Comparison of ENCODE assay signal across 8 mouse cellular contexts in the genomic region with DNA sequence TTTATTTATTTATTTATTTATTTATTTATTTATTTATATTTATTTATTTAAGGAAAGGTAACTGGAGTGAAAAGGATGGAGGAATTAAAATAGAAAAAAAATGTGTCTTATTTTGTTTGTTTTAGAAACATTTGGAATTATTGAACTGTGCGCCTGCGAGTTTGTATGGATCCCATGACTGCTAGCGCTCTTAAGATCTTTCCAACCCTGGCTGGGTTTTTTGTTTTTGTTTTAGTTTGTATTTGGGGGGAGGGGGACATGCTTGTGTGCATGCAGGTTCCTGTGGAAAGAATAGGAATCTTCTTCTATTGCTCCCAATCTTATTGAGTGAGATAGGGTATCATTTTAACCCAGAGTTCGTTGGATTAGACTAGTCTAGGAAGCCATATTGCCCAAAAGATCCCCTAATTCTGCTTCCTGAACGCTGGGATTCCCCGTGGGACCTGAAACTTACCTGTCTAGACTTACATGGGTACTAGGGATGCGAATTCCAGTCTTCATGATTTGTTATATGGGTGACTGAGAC. TPM values are rescaled to one million over a fixed set of nuclear protein-coding genes. Genes with fewer than 3 reads are reported as not detected.
DNase-seq lines count a peak whose midpoint lies in the region; ATAC-seq and TF ChIP-seq lines count a peak whose summit lies in the region.

No protein-coding gene starts in this region.

- H3K4me1 ChIP-seq in ES-Bruce4 (ENCODE audit: control insufficient read depth, insufficient read depth, low read length), result no peaks in the 10 kb centered on the region
- H3K4me1 ChIP-seq in forebrain, postnatal 0 days (ENCODE audit: insufficient read depth), result peaks cover 5% of the 10 kb centered on the region; the same call in 1 of the 2 replicates
- peaks cover 11 to 12% of the 10 kb centered on the region in 2 experiments for H3K4me1 ChIP-seq in liver, embryonic 14.5 days (replicated peaks; ENCODE audit: control insufficient read depth in 2 of 2, insufficient read depth in 2 of 2, low read length in 1 of 2)

- peaks cover 10% of the 10 kb centered on the region for H3K36me3 ChIP-seq in ES-Bruce4 (ENCODE audit: control insufficient read depth, insufficient read depth, low read length, poor library complexity, severe bottlenecking)
- H3K36me3 ChIP-seq in forebrain, postnatal 0 days (ENCODE audit: insufficient read depth), result peaks cover 22% of the 10 kb centered on the region
- peaks cover 4% of the 10 kb centered on the region for H3K36me3 ChIP-seq in liver, embryonic 14.5 days (replicated peaks; ENCODE audit: control insufficient read depth, insufficient read depth, low read depth)

- 24% methylated on average over 7 of the region's 7 CpGs for WGBS in forebrain, postnatal 0 days
- 29% methylated on average over 7 of the region's 7 CpGs for WGBS in liver, embryonic 14.5 days (ENCODE audit: insufficient replicate concordance)

- peak overlapping the region; percentile 77 for H3K27ac ChIP-seq in ES-Bruce4 (ENCODE audit: insufficient read depth, low read length)
- H3K27ac ChIP-seq in forebrain, postnatal 0 days (ENCODE audit: low read depth, low read length), result no peak overlapping the region; the same call in 1 of the 2 replicates
- H3K27ac ChIP-seq in liver, embryonic 14.5 days, result peak overlapping the region; percentile 11; the same call in 1 of the 2 replicates

- peak; percentile 32 for DNase-seq in cerebellum, adult 9-10 months
- DNase-seq in cerebellum, adult 11 months, result no peak
- no peak for DNase-seq in forebrain, postnatal 0 days
- DNase-seq in liver, embryonic 14.5 days (ENCODE audit: low read depth in 3 of 3, low spot score in 3 of 3), result no peak
- no peak for DNase-seq in spleen, postnatal 36 days (ENCODE audit: low spot score in 2 of 2)
- no peak for DNase-seq in retina, postnatal 1 day
- DNase-seq in frontal cortex, postnatal 36 days (ENCODE audit: low spot score in 2 of 2), result no peak

- TF ChIP-seq POLR2A in ES-Bruce4 (IDR thresholded peaks at IDR 0.05; ENCODE audit: insufficient read depth, low read length), result no peak

- H3K9ac ChIP-seq in ES-Bruce4 (ENCODE audit: low read depth, poor library complexity, severe bottlenecking), result peak overlapping the region; percentile 88
- H3K9ac ChIP-seq in forebrain, postnatal 0 days, result peak overlapping the region; percentile 25
- H3K9ac ChIP-seq in liver, embryonic 14.5 days (replicated peaks), result peak overlapping the region; percentile 64

- no peak for ATAC-seq in forebrain, postnatal 0 days
- ATAC-seq in liver, embryonic 14.5 days (ENCODE audit: insufficient read depth), result peak; percentile 43; the same call in 1 of the 2 replicates

- peak overlapping the region; percentile 53 for H3K4me3 ChIP-seq in ES-Bruce4 (ENCODE audit: low read depth, low read length)
- H3K4me3 ChIP-seq in forebrain, postnatal 0 days (ENCODE audit: low read depth, low read length), result peak overlapping the region; percentile 85
- H3K4me3 ChIP-seq in liver, embryonic 14.5 days (ENCODE audit: insufficient read depth in 1 of 2, low read depth in 2 of 2, low read length in 2 of 2), result peak overlapping the region; percentile 53 to 86

- TF ChIP-seq CTCF in ES-Bruce4 (IDR thresholded peaks at IDR 0.05; ENCODE audit: low read depth, low read length), result no peak
- TF ChIP-seq CTCF in forebrain, postnatal 0 days (IDR thresholded peaks at IDR 0.05; ENCODE audit: low read depth), result no peak
- TF ChIP-seq CTCF in liver, embryonic 14.5 days (IDR thresholded peaks at IDR 0.05; ENCODE audit: low read depth), result no peak

- H3K9me3 ChIP-seq in ES-Bruce4 (replicated peaks; ENCODE audit: control insufficient read depth, insufficient read depth, low read length, poor library complexity, severe bottlenecking), result no peaks in the 10 kb centered on the region
- H3K9me3 ChIP-seq in forebrain, postnatal 0 days (ENCODE audit: low read length), result no peaks in the 10 kb centered on the region
- H3K9me3 ChIP-seq in liver, embryonic 14.5 days (ENCODE audit: control insufficient read depth, low read length), result no peaks in the 10 kb centered on the region

- peak overlapping the region; percentile 67 for H3K4me2 ChIP-seq in forebrain, postnatal 0 days (ENCODE audit: low read depth)
- H3K4me2 ChIP-seq in liver, embryonic 14.5 days (ENCODE audit: low read depth), result peak overlapping the region; percentile 73

- no peaks in the 10 kb centered on the region for H3K27me3 ChIP-seq in ES-Bruce4 (ENCODE audit: control insufficient read depth, insufficient read depth, low read length, poor library complexity, severe bottlenecking)
- H3K27me3 ChIP-seq in forebrain, postnatal 0 days (ENCODE audit: insufficient read depth, low read length), result no peaks in the 10 kb centered on the region
- no peaks in the 10 kb centered on the region for H3K27me3 ChIP-seq in liver, embryonic 14.5 days (ENCODE audit: control insufficient read depth, insufficient read depth, low read length)

- no peak for TF ChIP-seq EP300 in ES-Bruce4 (IDR thresholded peaks at IDR 0.05; ENCODE audit: insufficient read depth, low read depth, low read length)
- TF ChIP-seq EP300 in liver, embryonic 14.5 days (IDR thresholded peaks at IDR 0.05; ENCODE audit: low read depth), result no peak

RNA-seq across cellular contexts. Expression of a gene that starts 0.3 kb away (rescaled TPM):
- 34.7 and 39.2 TPM in 2 replicates for polyA plus RNA-seq in ES-Bruce4 (2011; ENCODE audit: insufficient read depth, insufficient read length, low read depth, missing spikeins)
- 28.9 and 33.9 TPM in 2 replicates for total RNA-seq in forebrain, postnatal 0 days (2014; rRNA removed)
- 27.2 and 29.6 TPM in 2 replicates for polyA plus RNA-seq in forebrain, postnatal 0 days (2015; fragmentation: Nextera tagmentation; extraction: Ambion mirVana)
- 4.6 and 8.8 TPM in 2 replicates for polyA plus RNA-seq in liver, embryonic 14.5 days (2012; rRNA removed)
- 12.9 and 18.0 TPM in 2 replicates for polyA plus RNA-seq in liver, embryonic 14.5 days (2014; fragmentation: Nextera tagmentation; extraction: Ambion mirVana)

RNA-seq across cellular contexts. Expression of a gene that starts 10.2 kb away (rescaled TPM):
- 81.3 and 86.7 TPM in 2 replicates for polyA plus RNA-seq in ES-Bruce4 (2011; ENCODE audit: insufficient read depth, insufficient read length, low read depth, missing spikeins)
- total RNA-seq in forebrain, postnatal 0 days (2014; rRNA removed), result 65.5 and 74.3 TPM in 2 replicates
- polyA plus RNA-seq in forebrain, postnatal 0 days (2015; fragmentation: Nextera tagmentation; extraction: Ambion mirVana), result 205 and 223 TPM in 2 replicates
- 18.4 and 28.1 TPM in 2 replicates for polyA plus RNA-seq in liver, embryonic 14.5 days (2012; rRNA removed)
- polyA plus RNA-seq in liver, embryonic 14.5 days (2014; fragmentation: Nextera tagmentation; extraction: Ambion mirVana), result 44.5 and 45.0 TPM in 2 replicates

RNA-seq across cellular contexts. Expression of a gene that starts 28.7 kb away (rescaled TPM):
- 56.0 and 70.0 TPM in 2 replicates for polyA plus RNA-seq in ES-Bruce4 (2011; ENCODE audit: insufficient read depth, insufficient read length, low read depth, missing spikeins)
- total RNA-seq in forebrain, postnatal 0 days (2014; rRNA removed), result 58.9 and 72.8 TPM in 2 replicates
- polyA plus RNA-seq in forebrain, postnatal 0 days (2015; fragmentation: Nextera tagmentation; extraction: Ambion mirVana), result 16.1 and 25.2 TPM in 2 replicates
- 14.8 and 20.7 TPM in 2 replicates for polyA plus RNA-seq in liver, embryonic 14.5 days (2012; rRNA removed)
- 20.5 and 21.0 TPM in 2 replicates for polyA plus RNA-seq in liver, embryonic 14.5 days (2014; fragmentation: Nextera tagmentation; extraction: Ambion mirVana)

RNA-seq across cellular contexts. Expression of a gene that starts 56.2 kb away (rescaled TPM):
- not detected in 2 replicates for polyA plus RNA-seq in ES-Bruce4 (2011; ENCODE audit: insufficient read depth, insufficient read length, low read depth, missing spikeins)
- total RNA-seq in forebrain, postnatal 0 days (2014; rRNA removed), result 0.14 TPM in 1 of 2 replicates, not detected in the other
- polyA plus RNA-seq in forebrain, postnatal 0 days (2015; fragmentation: Nextera tagmentation; extraction: Ambion mirVana), result 0.05 and 0.06 TPM in 2 replicates
- not detected in 2 replicates for polyA plus RNA-seq in liver, embryonic 14.5 days (2012; rRNA removed)
- polyA plus RNA-seq in liver, embryonic 14.5 days (2014; fragmentation: Nextera tagmentation; extraction: Ambion mirVana), result not detected in 2 replicates

Comparison
In these comparisons a context has a peak if more than half of its experiments do, and no peak if none do; other contexts are left out.
1. H3K9ac ChIP-seq: peak in every context shown above with its lines; median percentile 88 in ES-Bruce4; 64 in liver, embryonic 14.5 days; 25 in forebrain, postnatal 0 days.